Mouse (Mus musculus): ENCODE data around the gene Cyp8b1. TPM values are rescaled to one million over a fixed set of nuclear protein-coding genes. Genes with fewer than 3 reads are reported as not detected.

Cyp8b1 gene
- polyA plus RNA-seq, 1 experiment from 2014 or later, result not detected

GRCm38 (mm10) chr9:121908321-121908720, 7.8 kb downstream of the Cyp8b1 start:
- Histone ChIP-seq H3K27me3 (ENCODE audit: control insufficient read depth, insufficient read depth, low read length) (no peaks in the 10 kb centered on the region), H3K27ac (no peak overlapping the region), H3K4me1 (replicated peaks; ENCODE audit: control insufficient read depth, insufficient read depth, low read length) (no peaks in the 10 kb centered on the region), H3K36me3 (replicated peaks; ENCODE audit: control insufficient read depth, insufficient read depth) (no peaks in the 10 kb centered on the region), H3K4me2 (replicated peaks) (no peak overlapping the region), H3K4me3 (replicated peaks; ENCODE audit: low read length) (no peak overlapping the region), H3K9ac (no peak overlapping the region), H3K9me3 (ENCODE audit: control insufficient read depth, low read length) (no peaks in the 10 kb centered on the region)
- ATAC-seq (ENCODE audit: low FRiP score) (no peak), DNase-seq (ENCODE audit: low spot score) (no peak)
- 93% methylated on average over 17 of the region's 17 CpGs for WGBS

- H3K9me3 ChIP-seq (ENCODE audit: control insufficient read depth, low read length), result no peaks in the 10 kb centered on the region
- no peak overlapping the region for H3K4me3 ChIP-seq (replicated peaks; ENCODE audit: low read length)
- no peak overlapping the region for H3K9ac ChIP-seq
- no peaks in the 10 kb centered on the region for H3K4me1 ChIP-seq (replicated peaks; ENCODE audit: control insufficient read depth, insufficient read depth, low read length)
- no peak overlapping the region for H3K4me2 ChIP-seq (replicated peaks)
- DNase-seq (ENCODE audit: low spot score) (no peak), ATAC-seq (ENCODE audit: low FRiP score) (no peak)
- no peak overlapping the region for H3K27ac ChIP-seq
- no peaks in the 10 kb centered on the region for H3K36me3 ChIP-seq (replicated peaks; ENCODE audit: control insufficient read depth, insufficient read depth)
- H3K27me3 ChIP-seq (ENCODE audit: control insufficient read depth, insufficient read depth, low read length), result no peaks in the 10 kb centered on the region
- 71% methylated on average over 10 of the region's 10 CpGs for WGBS
Observed at GRCm38 (mm10) chr9:121907356-121908070, 8.6 kb downstream of the Cyp8b1 start.

- Histone ChIP-seq H3K27me3 (ENCODE audit: control insufficient read depth, insufficient read depth, low read length) (no peaks in the 10 kb centered on the region), H3K4me1 (replicated peaks; ENCODE audit: control insufficient read depth, insufficient read depth, low read length) (no peaks in the 10 kb centered on the region), H3K9me3 (ENCODE audit: control insufficient read depth, low read length) (no peaks in the 10 kb centered on the region), H3K4me3 (replicated peaks; ENCODE audit: low read length) (no peak overlapping the region), H3K36me3 (replicated peaks; ENCODE audit: control insufficient read depth, insufficient read depth) (no peaks in the 10 kb centered on the region), H3K4me2 (replicated peaks) (no peak overlapping the region), H3K27ac (no peak overlapping the region), H3K9ac (no peak overlapping the region)
- ATAC-seq (ENCODE audit: low FRiP score) (no peak), DNase-seq (ENCODE audit: low spot score) (no peak)
- 85% methylated on average over 5 of the region's 5 CpGs for WGBS
Observed at GRCm38 (mm10) chr9:121906456-121906855, 9.6 kb downstream of the Cyp8b1 start.

- Histone ChIP-seq H3K4me2 (replicated peaks) (no peak overlapping the region), H3K4me1 (replicated peaks; ENCODE audit: control insufficient read depth, insufficient read depth, low read length) (no peaks in the 10 kb centered on the region), H3K27ac (no peak overlapping the region), H3K9ac (no peak overlapping the region), H3K9me3 (ENCODE audit: control insufficient read depth, low read length) (no peaks in the 10 kb centered on the region), H3K27me3 (ENCODE audit: control insufficient read depth, insufficient read depth, low read length) (no peaks in the 10 kb centered on the region), H3K4me3 (replicated peaks; ENCODE audit: low read length) (no peak overlapping the region), H3K36me3 (replicated peaks; ENCODE audit: control insufficient read depth, insufficient read depth) (no peaks in the 10 kb centered on the region)
- ATAC-seq (ENCODE audit: low FRiP score) (no peak), DNase-seq (ENCODE audit: low spot score) (no peak)
- WGBS, result 81% methylated on average over 4 of the region's 4 CpGs
Observed at GRCm38 (mm10) chr9:121905556-121906185, 10.4 kb downstream of the Cyp8b1 start.

GRCm38 (mm10) chr9:121904946-121905345, 11.2 kb downstream of the Cyp8b1 start:
- DNase-seq (ENCODE audit: low spot score), result no peak
- Histone ChIP-seq H3K4me3 (replicated peaks; ENCODE audit: low read length) (no peak overlapping the region), H3K9ac (no peak overlapping the region), H3K36me3 (replicated peaks; ENCODE audit: control insufficient read depth, insufficient read depth) (no peaks in the 10 kb centered on the region), H3K4me2 (replicated peaks) (no peak overlapping the region), H3K27me3 (ENCODE audit: control insufficient read depth, insufficient read depth, low read length) (no peaks in the 10 kb centered on the region), H3K27ac (no peak overlapping the region), H3K4me1 (replicated peaks; ENCODE audit: control insufficient read depth, insufficient read depth, low read length) (no peaks in the 10 kb centered on the region), H3K9me3 (ENCODE audit: control insufficient read depth, low read length) (no peaks in the 10 kb centered on the region)
- WGBS, result 94% methylated on average over 7 of the region's 7 CpGs
- ATAC-seq (ENCODE audit: low FRiP score), result no peak

- 87% methylated on average over 4 of the region's 4 CpGs for WGBS
- Histone ChIP-seq H3K4me1 (replicated peaks; ENCODE audit: control insufficient read depth, insufficient read depth, low read length) (no peaks in the 10 kb centered on the region), H3K4me2 (replicated peaks) (no peak overlapping the region), H3K27ac (no peak overlapping the region), H3K27me3 (ENCODE audit: control insufficient read depth, insufficient read depth, low read length) (no peaks in the 10 kb centered on the region), H3K9me3 (ENCODE audit: control insufficient read depth, low read length) (no peaks in the 10 kb centered on the region), H3K36me3 (replicated peaks; ENCODE audit: control insufficient read depth, insufficient read depth) (no peaks in the 10 kb centered on the region), H3K9ac (no peak overlapping the region), H3K4me3 (replicated peaks; ENCODE audit: low read length) (no peak overlapping the region)
- DNase-seq (ENCODE audit: low spot score), result no peak
- no peak for ATAC-seq (ENCODE audit: low FRiP score)
Observed at GRCm38 (mm10) chr9:121904319-121904718, 11.8 kb downstream of the Cyp8b1 start.

- Histone ChIP-seq H3K4me1 (replicated peaks; ENCODE audit: control insufficient read depth, insufficient read depth, low read length) (no peaks in the 10 kb centered on the region), H3K27me3 (ENCODE audit: control insufficient read depth, insufficient read depth, low read length) (no peaks in the 10 kb centered on the region), H3K4me2 (replicated peaks) (no peak overlapping the region), H3K9ac (no peak overlapping the region), H3K9me3 (ENCODE audit: control insufficient read depth, low read length) (no peaks in the 10 kb centered on the region), H3K36me3 (replicated peaks; ENCODE audit: control insufficient read depth, insufficient read depth) (no peaks in the 10 kb centered on the region), H3K27ac (no peak overlapping the region), H3K4me3 (replicated peaks; ENCODE audit: low read length) (no peak overlapping the region)
- no peak for ATAC-seq (ENCODE audit: low FRiP score)
- DNase-seq (ENCODE audit: low spot score), result no peak
- WGBS, result 86% methylated on average over 8 of the region's 8 CpGs
Observed at GRCm38 (mm10) chr9:121903476-121904305, 12.4 kb downstream of the Cyp8b1 start.

GRCm38 (mm10) chr9:121901710-121902700, 14.1 kb downstream of the Cyp8b1 start:
- Histone ChIP-seq H3K4me3 (replicated peaks; ENCODE audit: low read length) (no peak overlapping the region), H3K4me2 (replicated peaks) (no peak overlapping the region), H3K9me3 (ENCODE audit: control insufficient read depth, low read length) (no peaks in the 10 kb centered on the region), H3K36me3 (replicated peaks; ENCODE audit: control insufficient read depth, insufficient read depth) (no peaks in the 10 kb centered on the region), H3K4me1 (replicated peaks; ENCODE audit: control insufficient read depth, insufficient read depth, low read length) (no peaks in the 10 kb centered on the region), H3K27me3 (ENCODE audit: control insufficient read depth, insufficient read depth, low read length) (no peaks in the 10 kb centered on the region), H3K9ac (no peak overlapping the region), H3K27ac (no peak overlapping the region)
- ATAC-seq (ENCODE audit: low FRiP score) (no peak), DNase-seq (ENCODE audit: low spot score) (no peak)
- WGBS, result 84% methylated on average over 5 of the region's 5 CpGs

Data from hindbrain, embryonic 14.5 days (tissue).